In the genomic region with DNA sequence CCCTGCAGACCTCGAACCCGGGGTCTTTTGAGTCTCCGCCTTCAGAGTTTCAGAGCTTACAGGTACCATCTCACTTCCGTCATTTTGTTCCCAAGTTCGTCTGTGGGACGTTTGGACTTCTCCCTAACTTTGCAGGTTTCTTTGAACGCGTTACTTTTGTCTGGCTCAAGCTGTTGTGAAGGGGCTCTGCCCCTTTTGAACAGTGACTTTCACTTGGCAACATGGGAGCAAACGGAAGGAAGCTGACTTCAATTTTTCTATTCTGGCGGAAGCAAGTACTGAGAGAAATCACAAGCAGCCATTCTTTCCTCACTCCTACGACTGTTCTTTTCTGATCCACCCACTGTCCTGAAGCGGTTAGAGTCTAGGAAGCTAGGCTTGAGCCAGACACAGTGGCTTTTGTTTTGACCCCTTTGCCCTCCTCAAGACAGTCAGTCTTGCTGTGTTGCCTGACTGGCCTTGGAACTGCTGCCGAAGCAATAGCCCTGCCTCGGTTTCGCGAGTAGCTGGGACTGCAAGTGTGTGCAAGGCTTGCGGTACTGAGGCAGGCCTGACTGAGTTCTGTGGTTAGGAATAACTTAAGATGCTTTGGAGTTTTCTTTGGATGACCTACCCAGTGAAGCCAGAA, we compare ENCODE assay signal across 9 mouse cellular contexts. TPM values are rescaled to one million over a fixed set of nuclear protein-coding genes. Genes with fewer than 3 reads are reported as not detected.
A peak's percentile ranks its signal among the peaks of the same experiment; 100 is the strongest.
DNase-seq lines count a peak whose midpoint lies in the region; ATAC-seq and TF ChIP-seq lines count a peak whose summit lies in the region.
"Had no signal": no experiment of that assay in that cellular context is flagged by ENCODE, and none has a peak within 500 bp of the region (broad histone marks: within the 10 kb centered on the region; RNA-seq: fewer than 3 reads in every experiment).

No protein-coding gene starts in this region.

- peak overlapping the region; percentile 86 for H3K9ac ChIP-seq in heart, embryonic 15.5 days
- H3K9ac ChIP-seq in limb, embryonic 12.5 days (replicated peaks): peak overlapping the region; percentile 93
- peak overlapping the region; percentile 89 for H3K9ac ChIP-seq in neural tube, embryonic 12.5 days

- WGBS in heart, embryonic 15.5 days: 22% methylated on average over 17 of the region's 17 CpGs
- WGBS in limb, embryonic 12.5 days: 33% methylated on average over 17 of the region's 17 CpGs
- WGBS in neural tube, embryonic 12.5 days: 34% methylated on average over 17 of the region's 17 CpGs

- H3K4me2 ChIP-seq in heart, embryonic 15.5 days: peak overlapping the region; percentile 78
- H3K4me2 ChIP-seq in limb, embryonic 12.5 days: peak overlapping the region; percentile 88
- H3K4me2 ChIP-seq in neural tube, embryonic 12.5 days (replicated peaks): peak overlapping the region; percentile 87

- H3K27ac ChIP-seq in gastrocnemius, adult 2 months: peak overlapping the region; percentile 100
- peak overlapping the region; percentile 93 for H3K27ac ChIP-seq in heart, embryonic 15.5 days
- 0 out of 2 replicates have a peak overlapping the region, but pooled peaks have one; percentile 23 for H3K27ac ChIP-seq in limb, embryonic 12.5 days
- H3K27ac ChIP-seq in neural tube, embryonic 12.5 days: no peak overlapping the region

- no peaks in the 10 kb centered on the region for H3K9me3 ChIP-seq in heart, embryonic 15.5 days (replicated peaks)
- H3K9me3 ChIP-seq in limb, embryonic 12.5 days: no peaks in the 10 kb centered on the region
- H3K9me3 ChIP-seq in neural tube, embryonic 12.5 days: no peaks in the 10 kb centered on the region

- no peak for DNase-seq in gastrocnemius, adult 2 months
- no peak for DNase-seq in gastrocnemius, postnatal 10 days
- DNase-seq in ovary, postnatal 36 days (ENCODE audit: low spot score): no peak
- DNase-seq in adrenal gland, adult 2 months: no peak

- ATAC-seq in common myeloid progenitor, adult 5-6 weeks (replicated peaks; ENCODE audit: low read depth, poor library complexity, severe bottlenecking): peak; percentile 10; the same call in 1 of the 2 replicates
- no peak for ATAC-seq in heart, embryonic 15.5 days (replicated peaks; ENCODE audit: insufficient number of reproducible peaks, insufficient read depth, low FRiP score, low read depth)
- no peak for ATAC-seq in limb, embryonic 12.5 days (ENCODE audit: insufficient number of reproducible peaks, insufficient read depth, low FRiP score, low TSS enrichment, low read depth)
- no peak for ATAC-seq in neural tube, embryonic 12.5 days (ENCODE audit: low FRiP score, low read depth)

- no peak for TF ChIP-seq CTCF in gastrocnemius, adult 2 months (IDR thresholded peaks at IDR 0.05)

- H3K4me3 ChIP-seq in gastrocnemius, adult 2 months: peak overlapping the region; percentile 94
- peak overlapping the region; percentile 93 for H3K4me3 ChIP-seq in heart, embryonic 15.5 days
- peak overlapping the region; percentile 88 for H3K4me3 ChIP-seq in limb, embryonic 12.5 days (replicated peaks)
- H3K4me3 ChIP-seq in neural tube, embryonic 12.5 days: peak overlapping the region; percentile 83

- intact Hi-C loops in gastrocnemius, adult 2 months (cut with DNase I): no loop called here

- H3K27me3 ChIP-seq in heart, embryonic 15.5 days: no peaks in the 10 kb centered on the region
- H3K27me3 ChIP-seq in limb, embryonic 12.5 days: no peaks in the 10 kb centered on the region
- H3K27me3 ChIP-seq in neural tube, embryonic 12.5 days (replicated peaks): no peaks in the 10 kb centered on the region
- H3K27me3 ChIP-seq: Patski had no signal

- H3K4me1 ChIP-seq in heart, embryonic 15.5 days (replicated peaks): peaks cover 21% of the 10 kb centered on the region
- H3K4me1 ChIP-seq in limb, embryonic 12.5 days (replicated peaks): peaks cover 27% of the 10 kb centered on the region
- H3K4me1 ChIP-seq in neural tube, embryonic 12.5 days: peaks cover 21% of the 10 kb centered on the region

- peaks cover 20% of the 10 kb centered on the region for H3K36me3 ChIP-seq in heart, embryonic 15.5 days
- H3K36me3 ChIP-seq in limb, embryonic 12.5 days: peaks cover 41% of the 10 kb centered on the region
- H3K36me3 ChIP-seq in neural tube, embryonic 12.5 days: peaks cover 31% of the 10 kb centered on the region

RNA-seq across cellular contexts. Expression of gene Tm9sf1, which starts 0.8 kb away (rescaled TPM):
- 10 to 100 TPM; 15.0 to 21.3 TPM for total RNA-seq in gastrocnemius, adult 2 months (2021)
- total RNA-seq in gastrocnemius, postnatal 10 days (2021): 10 to 100 TPM; 29.2 to 33.2 TPM
- 42.8 and 66.8 TPM in 2 replicates for total RNA-seq in common myeloid progenitor, adult 5-6 weeks (2017)
- 76.8 and 91.2 TPM in 2 replicates for polyA plus RNA-seq in heart, embryonic 15.5 days (2015; fragmentation: Nextera tagmentation; extraction: Ambion mirVana)
- 96.1 and 96.7 TPM in 2 replicates for polyA plus RNA-seq in limb, embryonic 12.5 days (2016; fragmentation: Nextera tagmentation; extraction: Ambion mirVana)
- polyA plus RNA-seq in neural tube, embryonic 12.5 days (2016; fragmentation: Nextera tagmentation; extraction: Ambion mirVana): 62.7 and 68.6 TPM in 2 replicates
- 10 to 100 TPM; 76.7 to 86.1 TPM for total RNA-seq in adrenal gland, adult 2 months (2021)
- polyA plus RNA-seq in adrenal gland, adult 2 months (2012; rRNA removed): 128 and 151 TPM in 2 replicates

RNA-seq across cellular contexts. Expression of gene Tssk4, which starts 5.6 kb away (rescaled TPM):
- total RNA-seq in gastrocnemius, adult 2 months (2021): under 1 TPM; 0.20 to 0.28 TPM
- total RNA-seq in gastrocnemius, postnatal 10 days (2021): 1 to 10 TPM in 1 of 2 experiments, under 1 TPM in 1; 0.54 to 1.1 TPM
- total RNA-seq in common myeloid progenitor, adult 5-6 weeks (2017): 0.27 and 0.82 TPM in 2 replicates
- 0.31 and 0.36 TPM in 2 replicates for polyA plus RNA-seq in heart, embryonic 15.5 days (2015; fragmentation: Nextera tagmentation; extraction: Ambion mirVana)
- 0.70 and 1.0 TPM in 2 replicates for polyA plus RNA-seq in limb, embryonic 12.5 days (2016; fragmentation: Nextera tagmentation; extraction: Ambion mirVana)
- 0.53 and 0.77 TPM in 2 replicates for polyA plus RNA-seq in neural tube, embryonic 12.5 days (2016; fragmentation: Nextera tagmentation; extraction: Ambion mirVana)
- 1 to 10 TPM; 1.2 to 1.5 TPM for total RNA-seq in adrenal gland, adult 2 months (2021)
- 0.52 and 0.59 TPM in 2 replicates for polyA plus RNA-seq in adrenal gland, adult 2 months (2012; rRNA removed)

RNA-seq across cellular contexts. Expression of gene Gm49378, which starts 6.7 kb away (rescaled TPM):
- 1 to 10 TPM; 1.1 to 2.3 TPM for total RNA-seq in gastrocnemius, adult 2 months (2021)
- total RNA-seq in gastrocnemius, postnatal 10 days (2021): 1 to 10 TPM; 1.1 to 2.7 TPM
- 0.87 and 9.9 TPM in 2 replicates for total RNA-seq in common myeloid progenitor, adult 5-6 weeks (2017)
- 0.74 and 2.1 TPM in 2 replicates for polyA plus RNA-seq in heart, embryonic 15.5 days (2015; fragmentation: Nextera tagmentation; extraction: Ambion mirVana)
- 2.7 and 3.1 TPM in 2 replicates for polyA plus RNA-seq in limb, embryonic 12.5 days (2016; fragmentation: Nextera tagmentation; extraction: Ambion mirVana)
- polyA plus RNA-seq in neural tube, embryonic 12.5 days (2016; fragmentation: Nextera tagmentation; extraction: Ambion mirVana): 2.1 and 3.6 TPM in 2 replicates
- 1 to 10 TPM in 1 of 2 experiments, not detected in 1; 3.9 TPM for total RNA-seq in adrenal gland, adult 2 months (2021)
- polyA plus RNA-seq in adrenal gland, adult 2 months (2012; rRNA removed): 30.0 and 40.2 TPM in 2 replicates

RNA-seq across cellular contexts. Expression of gene Ipo4, which starts 8.6 kb away (rescaled TPM):
- 10 to 100 TPM; 73.2 to 81.0 TPM for total RNA-seq in gastrocnemius, adult 2 months (2021)
- 10 to 100 TPM; 68.3 to 77.1 TPM for total RNA-seq in gastrocnemius, postnatal 10 days (2021)
- 23.0 and 64.0 TPM in 2 replicates for total RNA-seq in common myeloid progenitor, adult 5-6 weeks (2017)
- 45.0 and 66.7 TPM in 2 replicates for polyA plus RNA-seq in heart, embryonic 15.5 days (2015; fragmentation: Nextera tagmentation; extraction: Ambion mirVana)
- 78.9 and 100 TPM in 2 replicates for polyA plus RNA-seq in limb, embryonic 12.5 days (2016; fragmentation: Nextera tagmentation; extraction: Ambion mirVana)
- 73.7 and 85.6 TPM in 2 replicates for polyA plus RNA-seq in neural tube, embryonic 12.5 days (2016; fragmentation: Nextera tagmentation; extraction: Ambion mirVana)
- total RNA-seq in adrenal gland, adult 2 months (2021): 100 to 1,000 TPM; 126 to 136 TPM
- polyA plus RNA-seq in adrenal gland, adult 2 months (2012; rRNA removed): 86.6 and 132 TPM in 2 replicates

RNA-seq across cellular contexts. Expression of gene Mdp1, which starts 15.9 kb away (rescaled TPM):
- total RNA-seq in gastrocnemius, adult 2 months (2021): 10 to 100 TPM; 17.4 to 23.8 TPM
- 10 to 100 TPM; 20.9 to 22.2 TPM for total RNA-seq in gastrocnemius, postnatal 10 days (2021)
- total RNA-seq in common myeloid progenitor, adult 5-6 weeks (2017): 26.2 and 28.2 TPM in 2 replicates
- 84.5 and 90.0 TPM in 2 replicates for polyA plus RNA-seq in heart, embryonic 15.5 days (2015; fragmentation: Nextera tagmentation; extraction: Ambion mirVana)
- 63.0 and 68.8 TPM in 2 replicates for polyA plus RNA-seq in limb, embryonic 12.5 days (2016; fragmentation: Nextera tagmentation; extraction: Ambion mirVana)
- 70.1 and 71.0 TPM in 2 replicates for polyA plus RNA-seq in neural tube, embryonic 12.5 days (2016; fragmentation: Nextera tagmentation; extraction: Ambion mirVana)
- total RNA-seq in adrenal gland, adult 2 months (2021): 10 to 100 TPM; 57.9 to 58.2 TPM
- 13.8 and 17.9 TPM in 2 replicates for polyA plus RNA-seq in adrenal gland, adult 2 months (2012; rRNA removed)
